Comparison of ENCODE assay signal across 28 mouse cellular contexts in the genomic region with DNA sequence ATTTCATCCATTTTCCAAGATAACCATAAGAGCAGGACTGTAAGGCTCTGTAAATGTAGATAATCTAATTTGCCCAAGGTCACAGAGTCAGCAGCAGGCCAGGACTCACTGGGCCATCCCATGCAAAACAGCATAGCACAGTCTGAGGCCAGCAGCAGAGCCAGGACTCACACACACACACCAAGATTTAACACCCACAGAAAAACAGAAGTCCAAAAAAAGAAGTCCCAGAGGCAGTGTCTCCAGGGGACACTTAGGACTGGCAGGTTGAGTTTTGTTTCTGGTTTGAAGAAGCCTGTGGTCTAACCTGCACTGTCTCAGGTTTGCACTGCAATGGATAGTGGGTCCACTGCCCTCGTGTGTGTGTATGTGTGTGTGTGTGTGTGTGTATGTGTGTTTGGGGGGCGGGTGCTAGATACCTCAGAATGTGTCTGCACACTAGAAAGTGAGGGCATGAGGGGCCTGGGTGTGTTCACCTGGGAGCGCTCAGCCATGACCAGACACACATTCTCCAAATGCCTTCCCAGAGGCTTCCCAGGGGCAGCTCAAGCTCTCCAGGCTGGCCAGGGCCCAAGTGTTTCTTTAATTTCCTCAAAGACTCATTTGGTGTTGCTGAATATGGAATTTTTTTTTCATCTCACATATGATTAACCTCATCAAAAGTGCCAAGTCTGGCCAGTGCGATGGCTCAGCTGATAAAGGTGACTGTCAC. TPM values are rescaled to one million over a fixed set of nuclear protein-coding genes. Genes with fewer than 3 reads are reported as not detected.
A peak's percentile ranks its signal among the peaks of the same experiment; 100 is the strongest.
DNase-seq lines count a peak whose midpoint lies in the region; ATAC-seq and TF ChIP-seq lines count a peak whose summit lies in the region.
"Had no signal": no experiment of that assay in that cellular context is flagged by ENCODE, and none has a peak within 500 bp of the region (broad histone marks: within the 10 kb centered on the region; RNA-seq: fewer than 3 reads in every experiment).

No protein-coding gene starts in this region.

- no peak for TF ChIP-seq RAD21 in CH12.LX (IDR thresholded peaks at IDR 0.05; ENCODE audit: low read depth, low read length)

- H3K4me1 ChIP-seq in kidney, embryonic 14.5 days (ENCODE audit: control insufficient read depth, insufficient read depth, low read length) = peaks cover 6% of the 10 kb centered on the region; the same call in 1 of the 2 replicates
- H3K4me1 ChIP-seq in CH12.LX (ENCODE audit: control insufficient read depth in 1 of 2, insufficient read depth in 2 of 2) = peaks cover 13 to 54% of the 10 kb centered on the region in 2 experiments
- H3K4me1 ChIP-seq in kidney, embryonic 16.5 days (ENCODE audit: insufficient read depth, low read length) = peaks cover 11% of the 10 kb centered on the region
- H3K4me1 ChIP-seq in liver, embryonic 11.5 days (replicated peaks; ENCODE audit: control insufficient read depth, insufficient read depth, low read length) = peaks cover 8% of the 10 kb centered on the region
- H3K4me1 ChIP-seq: midbrain, embryonic 12.5 days; neural tube, embryonic 13.5 days had no signal

- no peaks in the 10 kb centered on the region for H3K79me2 ChIP-seq in CH12.LX (replicated peaks; ENCODE audit: control insufficient read depth, extremely low read depth, insufficient read depth, poor library complexity, severe bottlenecking)
- H3K79me2 ChIP-seq in macrophage (ENCODE audit: inconsistent target) = peaks cover 7% of the 10 kb centered on the region; the same call in 1 of the 2 replicates

- TF ChIP-seq EP300 in CH12.LX (IDR thresholded peaks at IDR 0.05; ENCODE audit: low read length) = peak; percentile 59

- no peak overlapping the region for H3K27ac ChIP-seq in kidney, embryonic 14.5 days (ENCODE audit: low read depth, low read length)
- no peak overlapping the region for H3K27ac ChIP-seq in CH12.LX (ENCODE audit: insufficient read depth, low read depth)
- 0 out of 2 replicates have a peak overlapping the region, but pooled peaks have one; percentile 10 for H3K27ac ChIP-seq in kidney, embryonic 16.5 days (ENCODE audit: low read length)
- peak overlapping the region; percentile 4; the same call in 1 of the 2 replicates for H3K27ac ChIP-seq in macrophage
- no peak overlapping the region for H3K27ac ChIP-seq in liver, embryonic 11.5 days (ENCODE audit: low read depth, low read length)
- H3K27ac ChIP-seq: embryonic facial prominence, embryonic 13.5 days; forebrain, embryonic 10.5 days; hindbrain, embryonic 14.5 days; limb, embryonic 13.5 days; liver, embryonic 12.5 days; midbrain, embryonic 12.5 days; neural tube, embryonic 13.5 days had no signal

- no peaks in the 10 kb centered on the region for H3K9me3 ChIP-seq in kidney, embryonic 14.5 days (ENCODE audit: control insufficient read depth, low read length)
- no peaks in the 10 kb centered on the region for H3K9me3 ChIP-seq in CH12.LX (replicated peaks; ENCODE audit: low read length)
- H3K9me3 ChIP-seq in kidney, embryonic 16.5 days (ENCODE audit: low read length) = no peaks in the 10 kb centered on the region
- H3K9me3 ChIP-seq in liver, embryonic 11.5 days (ENCODE audit: control insufficient read depth, low read length) = no peaks in the 10 kb centered on the region
- H3K9me3 ChIP-seq: embryonic facial prominence, embryonic 13.5 days; forebrain, embryonic 10.5 days; heart, embryonic 12.5 days; limb, embryonic 13.5 days; liver, embryonic 12.5 days; megakaryocyte, embryonic 14.5 days; midbrain, embryonic 12.5 days; neural tube, embryonic 13.5 days had no signal

- no peaks in the 10 kb centered on the region for H3K27me3 ChIP-seq in kidney, embryonic 14.5 days (ENCODE audit: control insufficient read depth, insufficient read depth, low read length)
- H3K27me3 ChIP-seq in CH12.LX (replicated peaks) = no peaks in the 10 kb centered on the region
- no peaks in the 10 kb centered on the region for H3K27me3 ChIP-seq in kidney, embryonic 16.5 days (ENCODE audit: insufficient read depth, low read length)
- no peaks in the 10 kb centered on the region for H3K27me3 ChIP-seq in liver, embryonic 11.5 days (replicated peaks; ENCODE audit: control insufficient read depth, insufficient read depth, low read length)
- H3K27me3 ChIP-seq: embryonic facial prominence, embryonic 13.5 days; heart, embryonic 12.5 days; limb, embryonic 13.5 days; liver, embryonic 12.5 days; megakaryocyte, embryonic 14.5 days; midbrain, embryonic 12.5 days; neural tube, embryonic 13.5 days had no signal

- no peak; the same call in 1 of the 2 replicates for ATAC-seq in kidney, embryonic 14.5 days (ENCODE audit: low FRiP score, low TSS enrichment)
- peak; percentile 59 for ATAC-seq in kidney, embryonic 16.5 days (ENCODE audit: low FRiP score, low TSS enrichment)
- ATAC-seq in liver, embryonic 11.5 days (replicated peaks; ENCODE audit: low FRiP score) = no peak
- ATAC-seq: forebrain, postnatal 0 days; intestine, postnatal 0 days; liver, embryonic 12.5 days; liver, postnatal 0 days had no signal

- in situ Hi-C loops in CH12.LX (cut with MboI; ENCODE audit: low pct_ligation_motif_present, low pct_unique_long_range_greater_than_20kb, low sequenced_read_pairs) = no loop called here

- H3K9ac ChIP-seq in kidney, embryonic 14.5 days (ENCODE audit: low read depth, low read length) = no peak overlapping the region
- no peak overlapping the region for H3K9ac ChIP-seq in CH12.LX (ENCODE audit: insufficient read depth, low read depth)
- H3K9ac ChIP-seq in kidney, embryonic 16.5 days (replicated peaks; ENCODE audit: low read length) = no peak overlapping the region
- no peak overlapping the region for H3K9ac ChIP-seq in liver, embryonic 11.5 days (ENCODE audit: low read depth, low read length)
- H3K9ac ChIP-seq: embryonic facial prominence, embryonic 13.5 days; forebrain, postnatal 0 days; heart, embryonic 12.5 days; hindbrain, embryonic 14.5 days; limb, embryonic 13.5 days; liver, embryonic 12.5 days; liver, postnatal 0 days; midbrain, embryonic 12.5 days; neural tube, embryonic 13.5 days had no signal

- 76% methylated on average over 4 of the region's 4 CpGs for WGBS in kidney, embryonic 14.5 days
- WGBS in kidney, embryonic 16.5 days = 75% methylated on average over 4 of the region's 4 CpGs
- WGBS in macrophage (ENCODE audit: missing documents) = 73% methylated on average over 4 of the region's 4 CpGs
- 66% methylated on average over 4 of the region's 4 CpGs for WGBS in liver, embryonic 11.5 days

- no peak for TF ChIP-seq POLR2A in CH12.LX (IDR thresholded peaks at IDR 0.05; ENCODE audit: low read depth, low read length)

- TF ChIP-seq CTCF in CH12.LX (conservative IDR thresholded peaks at IDR 0.05 in 1 of 2, IDR thresholded peaks at IDR 0.05 in 1 of 2; ENCODE audit: low read depth in 2 of 2, low read length in 2 of 2) = no peak

- no peak overlapping the region for H3K4me2 ChIP-seq in kidney, embryonic 14.5 days (replicated peaks; ENCODE audit: low read depth, low read length)
- H3K4me2 ChIP-seq in CH12.LX (ENCODE audit: insufficient read depth, low read depth, poor library complexity, severe bottlenecking) = no peak overlapping the region
- H3K4me2 ChIP-seq in kidney, embryonic 16.5 days (replicated peaks; ENCODE audit: low read depth, low read length) = no peak overlapping the region
- H3K4me2 ChIP-seq in liver, embryonic 11.5 days = no peak overlapping the region
- H3K4me2 ChIP-seq: embryonic facial prominence, embryonic 13.5 days; heart, embryonic 12.5 days; hindbrain, embryonic 14.5 days; limb, embryonic 13.5 days; liver, embryonic 12.5 days; midbrain, embryonic 12.5 days; neural tube, embryonic 13.5 days had no signal

- dilution Hi-C loops in CH12.LX (cut with MboI; ENCODE audit: extremely low pct_ligation_motif_present, extremely low pct_unique_long_range_greater_than_20kb, low sequenced_read_pairs) = no loop called here

- peaks cover 16% of the 10 kb centered on the region; the same call in 1 of the 2 replicates for H3K36me3 ChIP-seq in kidney, embryonic 14.5 days (ENCODE audit: control insufficient read depth, insufficient read depth, low read length)
- H3K36me3 ChIP-seq in CH12.LX (replicated peaks in 1 of 2; ENCODE audit: control insufficient read depth in 1 of 2, insufficient read depth in 1 of 2, low read length in 1 of 2) (peaks cover 0 to 32% of the 10 kb centered on the region in 2 experiments), macrophage (ENCODE audit: inconsistent target) (peaks cover 35% of the 10 kb centered on the region)
- H3K36me3 ChIP-seq in kidney, embryonic 16.5 days (ENCODE audit: insufficient read depth, low read length) = peaks cover 16% of the 10 kb centered on the region; the same call in 1 of the 2 replicates
- H3K36me3 ChIP-seq in liver, embryonic 11.5 days (ENCODE audit: control insufficient read depth, insufficient read depth, low read length) = no peaks in the 10 kb centered on the region
- H3K36me3 ChIP-seq: midbrain, embryonic 12.5 days had no signal

- H3K4me3 ChIP-seq in kidney, embryonic 14.5 days (ENCODE audit: low read length) = no peak overlapping the region
- H3K4me3 ChIP-seq in CH12.LX (replicated peaks in 1 of 3; ENCODE audit: low read depth in 2 of 3, low read length in 2 of 3, poor library complexity in 1 of 3) = no peak overlapping the region
- no peak overlapping the region for H3K4me3 ChIP-seq in kidney, embryonic 16.5 days (ENCODE audit: low read length)
- no peak overlapping the region for H3K4me3 ChIP-seq in macrophage (ENCODE audit: inconsistent target)
- H3K4me3 ChIP-seq in liver, embryonic 11.5 days (ENCODE audit: low read depth, low read length) = no peak overlapping the region
- H3K4me3 ChIP-seq: embryonic facial prominence, embryonic 13.5 days; forebrain, embryonic 10.5 days; heart, embryonic 12.5 days; limb, embryonic 13.5 days; liver, embryonic 12.5 days; megakaryocyte, embryonic 14.5 days; midbrain, embryonic 12.5 days; myocyte; neural tube, embryonic 13.5 days had no signal

- DNase-seq in kidney, adult 11 months = peak; percentile 45
- peak; percentile 71 for DNase-seq in CH12.LX (ENCODE audit: extremely low read depth)
- DNase-seq in thymus, postnatal 14 days = no peak
- no peak for DNase-seq in liver, embryonic 11.5 days (ENCODE audit: low spot score)
- DNase-seq in right cerebral cortex, adult 18-20 months = no peak
- DNase-seq: adrenal gland, postnatal 14 days; cerebellum, adult 18-20 months; cerebellum, postnatal 10 days; forebrain, postnatal 0 days; gastrocnemius, postnatal 25 days; heart, adult 11 months; liver, postnatal 0 days; lung, postnatal 36 days; right cerebral cortex, postnatal 14 days had no signal

RNA-seq across cellular contexts. Expression of gene Dnmbp, which starts 27.1 kb away (rescaled TPM):
- 21.5 and 24.2 TPM in 2 replicates for polyA plus RNA-seq in kidney, embryonic 14.5 days (2014; fragmentation: Nextera tagmentation; extraction: Ambion mirVana)
- total RNA-seq in CH12.LX (2012; rRNA removed) (2.3 and 2.6 TPM in 2 replicates), CH12.LX (2014; rRNA removed) (1.8 and 1.9 TPM in 2 replicates)
- polyA plus RNA-seq in CH12.LX (2012; ENCODE audit: insufficient read length, low read depth) (4.7 and 5.4 TPM in 2 replicates), macrophage (2018) (10.0 to 13.6 TPM (median 12.2 TPM) in 3 replicates)
- polyA plus RNA-seq in kidney, embryonic 16.5 days (2015; fragmentation: Nextera tagmentation; extraction: Ambion mirVana) = 25.4 and 28.6 TPM in 2 replicates
- total RNA-seq in macrophage (2018; cell fraction: chromatin; rRNA removed) = 10 to 100 TPM; 11.2 to 85.0 (median 41.0) TPM
- total RNA-seq in macrophage (2018; cell fraction: cytosol; rRNA removed) = 10 to 100 TPM in 12 of 26 experiments, 1 to 10 TPM in 14; 2.1 to 18.6 (median 9.3) TPM
- 10 to 100 TPM in 20 of 26 experiments, 1 to 10 TPM in 6; 5.9 to 56.9 (median 19.8) TPM for total RNA-seq in macrophage (2018; cell fraction: nucleus; rRNA removed)
- polyA plus RNA-seq in liver, embryonic 11.5 days (2014; fragmentation: Nextera tagmentation; extraction: Ambion mirVana) = 7.5 and 8.7 TPM in 2 replicates

Comparison
In these comparisons a context has a peak if more than half of its experiments do, and no peak if none do; other contexts are left out.
1. H3K27ac ChIP-seq: peak in kidney, embryonic 16.5 days (single experiment) and macrophage (single experiment); none in kidney, embryonic 14.5 days (single experiment), CH12.LX (single experiment) and liver, embryonic 11.5 days (single experiment).
2. DNase-seq: peak in kidney, adult 11 months (single experiment) and CH12.LX (single experiment); none in thymus, postnatal 14 days (single experiment), liver, embryonic 11.5 days (single experiment) and right cerebral cortex, adult 18-20 months (single experiment).